In genomic region chr10:67441243-67441642, GRCm38 (mm10) we compare ENCODE assay signal across 12 mouse cellular contexts.
"Had no signal": no experiment of that assay in that cellular context is flagged by ENCODE, and none has a peak within 500 bp of the region (broad histone marks: within the 10 kb centered on the region; RNA-seq: fewer than 3 reads in every experiment).

No protein-coding gene starts in this region.

- H3K4me1 ChIP-seq: kidney, embryonic 15.5 days; limb, embryonic 12.5 days; liver, embryonic 13.5 days; midbrain, embryonic 13.5 days; neural tube, embryonic 15.5 days had no signal

- H3K36me3 ChIP-seq: kidney, embryonic 15.5 days; limb, embryonic 12.5 days; liver, embryonic 13.5 days; midbrain, embryonic 13.5 days; neural tube, embryonic 15.5 days had no signal

- H3K27ac ChIP-seq: kidney, embryonic 15.5 days; limb, embryonic 12.5 days; liver, embryonic 13.5 days; midbrain, embryonic 13.5 days; neural tube, embryonic 15.5 days; stomach, postnatal 0 days had no signal

- H3K4me3 ChIP-seq: kidney, embryonic 15.5 days; limb, embryonic 12.5 days; liver, embryonic 13.5 days; midbrain, embryonic 13.5 days; neural tube, embryonic 15.5 days had no signal

- H3K27me3 ChIP-seq: kidney, embryonic 15.5 days; limb, embryonic 12.5 days; liver, embryonic 13.5 days; midbrain, embryonic 13.5 days; neural tube, embryonic 15.5 days had no signal

- DNase-seq: kidney, adult 2 months; kidney, postnatal 14 days; liver; liver, embryonic 13.5 days; liver, postnatal 0 days; lung, postnatal 36 days had no signal

- H3K4me2 ChIP-seq: kidney, embryonic 15.5 days; limb, embryonic 12.5 days; liver, embryonic 13.5 days; midbrain, embryonic 13.5 days; neural tube, embryonic 15.5 days had no signal

- ATAC-seq: intestine, embryonic 16.5 days; liver, postnatal 0 days; midbrain, embryonic 13.5 days had no signal

- H3K9me3 ChIP-seq: kidney, embryonic 15.5 days; limb, embryonic 12.5 days; liver, embryonic 13.5 days; neural tube, embryonic 15.5 days had no signal

- H3K9ac ChIP-seq: kidney, embryonic 15.5 days; limb, embryonic 12.5 days; liver, embryonic 13.5 days; liver, postnatal 0 days; midbrain, embryonic 13.5 days; neural tube, embryonic 15.5 days had no signal
